Mouse (Mus musculus): Measurements from ENCODE around the gene Ubqln2. TPM values are rescaled to one million over a fixed set of nuclear protein-coding genes. Genes with fewer than 3 reads are reported as not detected.

Gene Ubqln2
- polyA plus RNA-seq, 1 experiment = 28.7 TPM

- no peak for DNase-seq
These were observed 2.0 kb downstream of the Ubqln2 start for GRCm38 (mm10) chrX:153500047-153500345.

DNA sequence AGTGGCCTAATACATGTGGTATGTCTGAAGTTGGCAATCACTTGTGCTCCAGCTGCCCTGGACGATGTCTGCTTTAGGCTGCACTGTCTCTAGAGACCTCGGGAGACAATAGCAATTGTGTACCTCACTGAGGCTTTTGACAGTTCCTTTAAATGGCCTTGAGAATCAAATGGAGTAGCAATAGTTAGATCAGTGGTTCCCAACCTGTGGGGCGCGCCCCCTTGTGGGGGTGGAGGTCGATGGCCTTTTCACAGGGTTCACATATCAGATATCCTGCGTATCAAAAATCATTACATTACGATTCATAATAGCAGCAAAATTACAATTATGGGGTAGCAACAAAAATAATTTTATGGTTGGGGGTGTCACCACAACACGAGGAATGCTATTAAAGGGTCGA lies 7.9 kb downstream of the Ubqln2 start:
- peak; percentile 35 for DNase-seq
- Histone ChIP-seq H3K27ac (ENCODE audit: insufficient read depth, low read depth, low read length) (no peak overlapping the region), H3K27me3 (replicated peaks; ENCODE audit: control insufficient read depth, insufficient read depth, low read length) (no peaks in the 10 kb centered on the region), H3K4me3 (ENCODE audit: insufficient read depth, low read depth, low read length) (no peak overlapping the region), H3K36me3 (ENCODE audit: control insufficient read depth, insufficient read depth, low read length) (no peaks in the 10 kb centered on the region), H3K4me1 (ENCODE audit: control insufficient read depth, insufficient read depth, low read length) (no peaks in the 10 kb centered on the region)
- peak; percentile 38 for TF ChIP-seq CTCF (conservative IDR thresholded peaks at IDR 0.05; ENCODE audit: insufficient read depth, insufficient read length, low read depth, low read length)
- no peak for TF ChIP-seq POLR2A (IDR thresholded peaks at IDR 0.05; ENCODE audit: low read depth, low read length)
- WGBS = 48% methylated on average over 9 of the region's 9 CpGs

More at GRCm38 (mm10) chrX:153500047-153500345, 2.0 kb downstream of the Ubqln2 start:
- H3K4me3 ChIP-seq (ENCODE audit: insufficient read depth, low read depth, low read length) = peak overlapping the region; percentile 77; the same call in 1 of the 2 replicates
- no peak for TF ChIP-seq CTCF (conservative IDR thresholded peaks at IDR 0.05; ENCODE audit: insufficient read depth, insufficient read length, low read depth, low read length)
- no peak for TF ChIP-seq POLR2A (IDR thresholded peaks at IDR 0.05; ENCODE audit: low read depth, low read length)
- WGBS = 38% methylated on average over 12 of the region's 12 CpGs
- H3K27me3 ChIP-seq (replicated peaks; ENCODE audit: control insufficient read depth, insufficient read depth, low read length) = no peaks in the 10 kb centered on the region
- H3K4me1 ChIP-seq (ENCODE audit: control insufficient read depth, insufficient read depth, low read length) = no peaks in the 10 kb centered on the region; the same call in 1 of the 2 replicates
- no peak overlapping the region for H3K27ac ChIP-seq (ENCODE audit: insufficient read depth, low read depth, low read length)
- no peaks in the 10 kb centered on the region for H3K36me3 ChIP-seq (ENCODE audit: control insufficient read depth, insufficient read depth, low read length)

GRCm38 (mm10) chrX:153515491-153515890 lies 17.5 kb downstream of the Ubqln2 start:
- no peak for DNase-seq
- Histone ChIP-seq H3K36me3 (ENCODE audit: control insufficient read depth, insufficient read depth, low read length) (no peaks in the 10 kb centered on the region), H3K27ac (ENCODE audit: insufficient read depth, low read depth, low read length) (no peak overlapping the region), H3K4me1 (ENCODE audit: control insufficient read depth, insufficient read depth, low read length) (no peaks in the 10 kb centered on the region), H3K4me3 (ENCODE audit: insufficient read depth, low read depth, low read length) (no peak overlapping the region), H3K27me3 (replicated peaks; ENCODE audit: control insufficient read depth, insufficient read depth, low read length) (no peaks in the 10 kb centered on the region)
- 89% methylated on average over 5 of the region's 5 CpGs for WGBS
- TF ChIP-seq POLR2A (IDR thresholded peaks at IDR 0.05; ENCODE audit: low read depth, low read length) (no peak), CTCF (conservative IDR thresholded peaks at IDR 0.05; ENCODE audit: insufficient read depth, insufficient read length, low read depth, low read length) (no peak)

GRCm38 (mm10) chrX:153528399-153528798 lies 30.4 kb downstream of the Ubqln2 start:
- Histone ChIP-seq H3K36me3 (ENCODE audit: control insufficient read depth, insufficient read depth, low read length) (no peaks in the 10 kb centered on the region), H3K27ac (ENCODE audit: insufficient read depth, low read depth, low read length) (no peak overlapping the region), H3K4me3 (ENCODE audit: insufficient read depth, low read depth, low read length) (no peak overlapping the region), H3K27me3 (replicated peaks; ENCODE audit: control insufficient read depth, insufficient read depth, low read length) (no peaks in the 10 kb centered on the region), H3K4me1 (ENCODE audit: control insufficient read depth, insufficient read depth, low read length) (no peaks in the 10 kb centered on the region)
- TF ChIP-seq CTCF (conservative IDR thresholded peaks at IDR 0.05; ENCODE audit: insufficient read depth, insufficient read length, low read depth, low read length) (peak; percentile 42), POLR2A (IDR thresholded peaks at IDR 0.05; ENCODE audit: low read depth, low read length) (no peak)
- 16% methylated on average over 2 of the region's 2 CpGs for WGBS
- peak; percentile 17 for DNase-seq

Other genes with a start within 250 kb of the Ubqln2 start
- gene Cypt3, start 60.4 kb downstream of the Ubqln2 start, polyA plus RNA-seq (2012; rRNA removed) = not detected in 2 replicates
- gene Kctd12b, start 198.2 kb downstream of the Ubqln2 start, polyA plus RNA-seq (2012; rRNA removed) = 3.4 and 5.0 TPM in 2 replicates
- gene Nbdy, start 225.4 kb downstream of the Ubqln2 start, polyA plus RNA-seq (2012; rRNA removed) = 33.3 and 36.1 TPM in 2 replicates

All from kidney, adult 2 months (tissue).